Mouse (Mus musculus) stomach, postnatal 0 days (tissue): ENCODE measurements around the gene Ppfibp1.

Experiments used
- CTCF ChIP-seq: IDR thresholded peaks from 2 replicates; pipeline ENCODE4 v1.5.1; 2016; ENCODE audit warnings: antibody characterized with exemption, low read depth, mild to moderate bottlenecking, moderate library complexity
- EP300 ChIP-seq: optimal IDR thresholded peaks from 2 replicates; pipeline ENCODE3; 2016; ENCODE audit warnings: antibody characterized with exemption

- TF ChIP-seq CTCF: no peak
- TF ChIP-seq EP300: no peak
Observed at GRCm38 (mm10) chr6:146981249-146981835, 93.1 kb downstream of the Ppfibp1 start.
